Comparison of ENCODE assay signal across 32 mouse cellular contexts in genomic region chr5:138104976-138105375, GRCm38 (mm10). TPM values are rescaled to one million over a fixed set of nuclear protein-coding genes. Genes with fewer than 3 reads are reported as not detected.
DNase-seq lines count a peak whose midpoint lies in the region; ATAC-seq and TF ChIP-seq lines count a peak whose summit lies in the region.
"Had no signal": no experiment of that assay in that cellular context is flagged by ENCODE, and none has a peak within 500 bp of the region (broad histone marks: within the 10 kb centered on the region; RNA-seq: fewer than 3 reads in every experiment).

No protein-coding gene starts in this region.

- no peak for TF ChIP-seq CTCF in kidney, adult 2 months (conservative IDR thresholded peaks at IDR 0.05; ENCODE audit: insufficient read depth, insufficient read length, low read depth, low read length)
- no peak for TF ChIP-seq CTCF in stomach, postnatal 0 days (IDR thresholded peaks at IDR 0.05; ENCODE audit: low read depth)

- TF ChIP-seq EP300 in stomach, postnatal 0 days (optimal IDR thresholded peaks at IDR 0.05) = no peak

- TF ChIP-seq POLR2A in kidney, adult 2 months (IDR thresholded peaks at IDR 0.05; ENCODE audit: low read depth, low read length) = no peak

- no peak for ATAC-seq in stomach, embryonic 16.5 days (ENCODE audit: insufficient read depth, low FRiP score)
- ATAC-seq in stomach, postnatal 0 days (ENCODE audit: low FRiP score, low TSS enrichment) = no peak
- peak; percentile 80 for ATAC-seq in intestine, embryonic 16.5 days
- no peak for ATAC-seq in liver, embryonic 11.5 days (replicated peaks; ENCODE audit: low FRiP score)
- ATAC-seq: forebrain, embryonic 15.5 days; hindbrain, embryonic 16.5 days had no signal

- H3K4me3 ChIP-seq in kidney, adult 2 months (ENCODE audit: insufficient read depth, low read depth, low read length) = no peak overlapping the region
- no peak overlapping the region for H3K4me3 ChIP-seq in stomach, embryonic 16.5 days (replicated peaks; ENCODE audit: low read length)
- no peak overlapping the region for H3K4me3 ChIP-seq in stomach, postnatal 0 days (ENCODE audit: low read depth, low read length)
- H3K4me3 ChIP-seq in intestine, embryonic 16.5 days (ENCODE audit: low read length) = no peak overlapping the region
- no peak overlapping the region for H3K4me3 ChIP-seq in liver, embryonic 11.5 days (ENCODE audit: low read depth, low read length)
- H3K4me3 ChIP-seq: embryonic facial prominence, embryonic 10.5 days; embryonic facial prominence, embryonic 13.5 days; erythroblast, embryonic 14.5 days; forebrain, embryonic 12.5 days; forebrain, embryonic 15.5 days; heart, adult 2 months; heart, embryonic 10.5 days; heart, embryonic 13.5 days; hindbrain, embryonic 12.5 days had no signal

- H3K4me2 ChIP-seq in stomach, embryonic 16.5 days (ENCODE audit: low read depth, low read length) = no peak overlapping the region
- H3K4me2 ChIP-seq in stomach, postnatal 0 days (replicated peaks; ENCODE audit: low read depth) = no peak overlapping the region
- H3K4me2 ChIP-seq in intestine, embryonic 16.5 days (ENCODE audit: low read depth, low read length) = peak overlapping the region; percentile 7; the same call in 1 of the 2 replicates
- H3K4me2 ChIP-seq in liver, embryonic 11.5 days = no peak overlapping the region
- H3K4me2 ChIP-seq: embryonic facial prominence, embryonic 13.5 days; forebrain, embryonic 12.5 days; forebrain, embryonic 15.5 days; heart, embryonic 13.5 days; hindbrain, embryonic 12.5 days had no signal

- WGBS in kidney, adult 2 months = 54% methylated on average over 2 of the region's 2 CpGs
- 70% methylated on average over 2 of the region's 2 CpGs for WGBS in stomach, embryonic 16.5 days
- 55% methylated on average over 2 of the region's 2 CpGs for WGBS in stomach, postnatal 0 days
- WGBS in intestine, embryonic 16.5 days = 58% methylated on average over 2 of the region's 2 CpGs
- 88% methylated on average over 2 of the region's 2 CpGs for WGBS in liver, embryonic 11.5 days

- DNase-seq in kidney, adult 2 months = no peak
- no peak for DNase-seq in kidney, postnatal 10 days
- DNase-seq in stomach, postnatal 0 days (ENCODE audit: low spot score) = no peak
- no peak for DNase-seq in spleen, adult 18-20 months
- DNase-seq in liver, embryonic 11.5 days (ENCODE audit: low spot score) = no peak
- DNase-seq: adrenal gland, adult 2 months; adrenal gland, postnatal 14 days; B cell, adult 2 months; cerebellum, adult 11 months; cerebellum, adult 2 months; cerebellum, postnatal 10 days; cerebellum, postnatal 36 days; embryo, embryonic 11 days; gastrocnemius, postnatal 25 days; heart, adult 2 months; heart, postnatal 14 days had no signal

- H3K36me3 ChIP-seq in kidney, adult 2 months (ENCODE audit: control insufficient read depth, insufficient read depth, low read length) = peaks cover 17% of the 10 kb centered on the region
- H3K36me3 ChIP-seq in stomach, embryonic 16.5 days (ENCODE audit: control insufficient read depth, insufficient read depth, low read length) = 0 out of 2 replicates have a peak, but pooled peaks cover 10% of the 10 kb centered on the region
- H3K36me3 ChIP-seq in stomach, postnatal 0 days (ENCODE audit: control insufficient read depth, insufficient read depth, low read length) = peaks cover 19% of the 10 kb centered on the region
- peaks cover 15% of the 10 kb centered on the region; the same call in 1 of the 2 replicates for H3K36me3 ChIP-seq in intestine, embryonic 16.5 days (ENCODE audit: control insufficient read depth, insufficient read depth, low read length)
- peaks cover 34% of the 10 kb centered on the region for H3K36me3 ChIP-seq in liver, embryonic 11.5 days (ENCODE audit: control insufficient read depth, insufficient read depth, low read length)

- H3K27me3 ChIP-seq in kidney, adult 2 months (replicated peaks; ENCODE audit: control insufficient read depth, insufficient read depth, low read length) = no peaks in the 10 kb centered on the region
- no peaks in the 10 kb centered on the region for H3K27me3 ChIP-seq in stomach, embryonic 16.5 days (ENCODE audit: control insufficient read depth, insufficient read depth, low read length)
- no peaks in the 10 kb centered on the region for H3K27me3 ChIP-seq in stomach, postnatal 0 days (ENCODE audit: control insufficient read depth, insufficient read depth, low read length)
- H3K27me3 ChIP-seq in intestine, embryonic 16.5 days (replicated peaks; ENCODE audit: control insufficient read depth, insufficient read depth, low read length) = no peaks in the 10 kb centered on the region
- no peaks in the 10 kb centered on the region for H3K27me3 ChIP-seq in liver, embryonic 11.5 days (replicated peaks; ENCODE audit: control insufficient read depth, insufficient read depth, low read length)
- H3K27me3 ChIP-seq: CH12.LX; embryonic facial prominence, embryonic 13.5 days; forebrain, embryonic 12.5 days; forebrain, embryonic 15.5 days; heart, embryonic 13.5 days; hindbrain, embryonic 12.5 days had no signal

- no peak overlapping the region for H3K9ac ChIP-seq in stomach, embryonic 16.5 days (ENCODE audit: low read length)
- H3K9ac ChIP-seq in stomach, postnatal 0 days (ENCODE audit: low read length) = no peak overlapping the region
- no peak overlapping the region for H3K9ac ChIP-seq in intestine, embryonic 16.5 days (ENCODE audit: low read depth, low read length)
- no peak overlapping the region for H3K9ac ChIP-seq in liver, embryonic 11.5 days (ENCODE audit: low read depth, low read length)
- H3K9ac ChIP-seq: embryonic facial prominence, embryonic 13.5 days; forebrain, embryonic 12.5 days; forebrain, embryonic 15.5 days; heart, embryonic 13.5 days; hindbrain, embryonic 12.5 days had no signal

- H3K9me3 ChIP-seq in stomach, embryonic 16.5 days (replicated peaks; ENCODE audit: control insufficient read depth, low read length) = no peaks in the 10 kb centered on the region
- H3K9me3 ChIP-seq in stomach, postnatal 0 days (ENCODE audit: control insufficient read depth, low read length) = no peaks in the 10 kb centered on the region
- no peaks in the 10 kb centered on the region for H3K9me3 ChIP-seq in intestine, embryonic 16.5 days (ENCODE audit: control insufficient read depth, low read length)
- no peaks in the 10 kb centered on the region for H3K9me3 ChIP-seq in liver, embryonic 11.5 days (ENCODE audit: control insufficient read depth, low read length)
- H3K9me3 ChIP-seq: embryonic facial prominence, embryonic 10.5 days; embryonic facial prominence, embryonic 13.5 days; forebrain, embryonic 12.5 days; forebrain, embryonic 15.5 days; G1E; heart, embryonic 10.5 days; heart, embryonic 13.5 days; hindbrain, embryonic 12.5 days had no signal

- peak overlapping the region; percentile 68 for H3K27ac ChIP-seq in kidney, adult 2 months (ENCODE audit: insufficient read depth, low read depth, low read length)
- peak overlapping the region; percentile 4; the same call in 1 of the 2 replicates for H3K27ac ChIP-seq in stomach, embryonic 16.5 days (ENCODE audit: low read length)
- H3K27ac ChIP-seq in stomach, postnatal 0 days (replicated peaks) = no peak overlapping the region
- no peak overlapping the region for H3K27ac ChIP-seq in intestine, embryonic 16.5 days (ENCODE audit: low read length)
- H3K27ac ChIP-seq in liver, embryonic 11.5 days (ENCODE audit: low read depth, low read length) = no peak overlapping the region
- H3K27ac ChIP-seq: embryonic facial prominence, embryonic 10.5 days; embryonic facial prominence, embryonic 13.5 days; forebrain, embryonic 12.5 days; forebrain, embryonic 15.5 days; heart, adult 2 months; heart, embryonic 10.5 days; heart, embryonic 13.5 days; hindbrain, embryonic 12.5 days had no signal

- H3K4me1 ChIP-seq in kidney, adult 2 months (ENCODE audit: control insufficient read depth, insufficient read depth, low read length) = peaks cover 3% of the 10 kb centered on the region; the same call in 1 of the 2 replicates
- H3K4me1 ChIP-seq in stomach, embryonic 16.5 days (ENCODE audit: control insufficient read depth, insufficient read depth, low read length) = 0 out of 2 replicates have a peak, but pooled peaks cover 6% of the 10 kb centered on the region
- H3K4me1 ChIP-seq in stomach, postnatal 0 days (replicated peaks; ENCODE audit: control insufficient read depth, insufficient read depth) = no peaks in the 10 kb centered on the region
- H3K4me1 ChIP-seq in intestine, embryonic 16.5 days (ENCODE audit: control insufficient read depth, insufficient read depth, low read length) = no peaks in the 10 kb centered on the region
- no peaks in the 10 kb centered on the region for H3K4me1 ChIP-seq in liver, embryonic 11.5 days (replicated peaks; ENCODE audit: control insufficient read depth, insufficient read depth, low read length)
- H3K4me1 ChIP-seq: embryonic facial prominence, embryonic 10.5 days; embryonic facial prominence, embryonic 13.5 days; forebrain, embryonic 15.5 days; heart, embryonic 10.5 days; heart, embryonic 13.5 days; hindbrain, embryonic 12.5 days had no signal

RNA-seq across cellular contexts. Expression of gene Zscan21, which starts 11.7 kb away (rescaled TPM):
- polyA plus RNA-seq in kidney, adult 2 months (2012; rRNA removed) = 9.8 and 10.9 TPM in 2 replicates
- 44.2 and 45.5 TPM in 2 replicates for polyA plus RNA-seq in stomach, embryonic 16.5 days (2015; fragmentation: Nextera tagmentation; extraction: Ambion mirVana)
- polyA plus RNA-seq in stomach, postnatal 0 days (2015; fragmentation: Nextera tagmentation; extraction: Ambion mirVana) = 20.0 and 20.4 TPM in 2 replicates
- 40.8 and 44.2 TPM in 2 replicates for polyA plus RNA-seq in intestine, embryonic 16.5 days (2015; fragmentation: Nextera tagmentation; extraction: Ambion mirVana)
- polyA plus RNA-seq in liver, embryonic 11.5 days (2014; fragmentation: Nextera tagmentation; extraction: Ambion mirVana) = 33.9 TPM in 2 replicates

RNA-seq across cellular contexts. Expression of gene Zkscan1, which starts 20.1 kb away (rescaled TPM):
- 8.3 and 10.2 TPM in 2 replicates for polyA plus RNA-seq in kidney, adult 2 months (2012; rRNA removed)
- polyA plus RNA-seq in stomach, embryonic 16.5 days (2015; fragmentation: Nextera tagmentation; extraction: Ambion mirVana) = 16.5 and 17.7 TPM in 2 replicates
- polyA plus RNA-seq in stomach, postnatal 0 days (2015; fragmentation: Nextera tagmentation; extraction: Ambion mirVana) = 5.6 and 5.8 TPM in 2 replicates
- 11.1 and 12.3 TPM in 2 replicates for polyA plus RNA-seq in intestine, embryonic 16.5 days (2015; fragmentation: Nextera tagmentation; extraction: Ambion mirVana)
- 15.8 and 18.0 TPM in 2 replicates for polyA plus RNA-seq in liver, embryonic 11.5 days (2014; fragmentation: Nextera tagmentation; extraction: Ambion mirVana)

RNA-seq across cellular contexts. Expression of gene Zfp113, which starts 50.6 kb away (rescaled TPM):
- polyA plus RNA-seq in kidney, adult 2 months (2012; rRNA removed) = 3.4 and 4.4 TPM in 2 replicates
- 13.3 and 15.1 TPM in 2 replicates for polyA plus RNA-seq in stomach, embryonic 16.5 days (2015; fragmentation: Nextera tagmentation; extraction: Ambion mirVana)
- 6.1 and 8.0 TPM in 2 replicates for polyA plus RNA-seq in stomach, postnatal 0 days (2015; fragmentation: Nextera tagmentation; extraction: Ambion mirVana)
- 11.7 and 11.8 TPM in 2 replicates for polyA plus RNA-seq in intestine, embryonic 16.5 days (2015; fragmentation: Nextera tagmentation; extraction: Ambion mirVana)
- polyA plus RNA-seq in liver, embryonic 11.5 days (2014; fragmentation: Nextera tagmentation; extraction: Ambion mirVana) = 8.0 and 9.0 TPM in 2 replicates

RNA-seq across cellular contexts. Expression of gene Smok3c, which starts 52.0 kb away (rescaled TPM):
- not detected in 2 replicates for polyA plus RNA-seq in kidney, adult 2 months (2012; rRNA removed)
- not detected in 2 replicates for polyA plus RNA-seq in stomach, embryonic 16.5 days (2015; fragmentation: Nextera tagmentation; extraction: Ambion mirVana)
- polyA plus RNA-seq in stomach, postnatal 0 days (2015; fragmentation: Nextera tagmentation; extraction: Ambion mirVana) = not detected in 2 replicates
- polyA plus RNA-seq in intestine, embryonic 16.5 days (2015; fragmentation: Nextera tagmentation; extraction: Ambion mirVana) = not detected in 2 replicates
- not detected in 2 replicates for polyA plus RNA-seq in liver, embryonic 11.5 days (2014; fragmentation: Nextera tagmentation; extraction: Ambion mirVana)
- polyA plus RNA-seq: adrenal gland, adult 2 months; cerebellum, adult 2 months; cortical plate, adult 2 months; embryonic facial prominence, embryonic 10.5 days; embryonic facial prominence, embryonic 13.5 days; erythroblast, embryonic 14.5 days; forebrain, embryonic 12.5 days; forebrain, embryonic 15.5 days; G1E; gonadal fat pad, adult 2 months; heart, adult 2 months; heart, embryonic 10.5 days; heart, embryonic 13.5 days; heart, embryonic 16.5 days; hindbrain, embryonic 12.5 days; hindbrain, embryonic 16.5 days had no signal

RNA-seq across cellular contexts. Expression of gene Cops6, which starts 55.9 kb away (rescaled TPM):
- 141 and 144 TPM in 2 replicates for polyA plus RNA-seq in kidney, adult 2 months (2012; rRNA removed)
- 281 and 289 TPM in 2 replicates for polyA plus RNA-seq in stomach, embryonic 16.5 days (2015; fragmentation: Nextera tagmentation; extraction: Ambion mirVana)
- polyA plus RNA-seq in stomach, postnatal 0 days (2015; fragmentation: Nextera tagmentation; extraction: Ambion mirVana) = 173 and 180 TPM in 2 replicates
- 282 and 303 TPM in 2 replicates for polyA plus RNA-seq in intestine, embryonic 16.5 days (2015; fragmentation: Nextera tagmentation; extraction: Ambion mirVana)
- polyA plus RNA-seq in liver, embryonic 11.5 days (2014; fragmentation: Nextera tagmentation; extraction: Ambion mirVana) = 251 and 257 TPM in 2 replicates

Comparison
In these comparisons a context has a peak if more than half of its experiments do, and no peak if none do; other contexts are left out.
1. H3K27ac ChIP-seq: peak in kidney, adult 2 months (single experiment) and stomach, embryonic 16.5 days (single experiment); none in stomach, postnatal 0 days (single experiment), intestine, embryonic 16.5 days (single experiment) and liver, embryonic 11.5 days (single experiment).